Mouse (Mus musculus): Measurements from ENCODE around the gene Nhsl1. TPM values are rescaled to one million over a fixed set of nuclear protein-coding genes. Genes with fewer than 3 reads are reported as not detected.

The Nhsl1 gene
- total RNA-seq, 2 experiments from 2014 or later, result 6.6 to 7.5 TPM

GRCm38 (mm10) chr10:18391608-18392007 lies 72.8 kb downstream of the Nhsl1 start:
- intact Hi-C loops (cut with DNase I; ENCODE audit: low total_unique reads), result loop anchor here (2.0 kb wide), 1 partner anchor 137 kb away; no protein-coding TSS in a partner anchor
- peak; percentile 40 for DNase-seq

GRCm38 (mm10) chr10:18392268-18392667 lies 73.5 kb downstream of the Nhsl1 start:
- intact Hi-C loops (cut with DNase I; ENCODE audit: low total_unique reads), result no loop called here
- DNase-seq, result no peak

- no peak for DNase-seq
- intact Hi-C loops (cut with DNase I; ENCODE audit: low total_unique reads), result no loop called here
Measured at GRCm38 (mm10) chr10:18393740-18394139, 75.0 kb downstream of the Nhsl1 start.

GRCm38 (mm10) chr10:18394270-18394669 lies 75.5 kb downstream of the Nhsl1 start:
- intact Hi-C loops (cut with DNase I; ENCODE audit: low total_unique reads), result no loop called here
- DNase-seq, result no peak

- DNase-seq, result no peak
- intact Hi-C loops (cut with DNase I; ENCODE audit: low total_unique reads), result no loop called here
Measured at GRCm38 (mm10) chr10:18400089-18400644, 81.4 kb downstream of the Nhsl1 start.

- no peak for DNase-seq
- intact Hi-C loops (cut with DNase I; ENCODE audit: low total_unique reads), result no loop called here
Measured at GRCm38 (mm10) chr10:18400998-18401397, 82.2 kb downstream of the Nhsl1 start.

- intact Hi-C loops (cut with DNase I; ENCODE audit: low total_unique reads), result no loop called here
- DNase-seq, result no peak
Measured at GRCm38 (mm10) chr10:18403992-18404391, 85.2 kb downstream of the Nhsl1 start.

GRCm38 (mm10) chr10:18404679-18405078 lies 85.9 kb downstream of the Nhsl1 start:
- intact Hi-C loops (cut with DNase I; ENCODE audit: low total_unique reads), result no loop called here
- DNase-seq, result no peak

- intact Hi-C loops (cut with DNase I; ENCODE audit: low total_unique reads), result no loop called here
- peak; percentile 76 for DNase-seq
Measured at GRCm38 (mm10) chr10:18407062-18407830, 88.5 kb downstream of the Nhsl1 start.

GRCm38 (mm10) chr10:18408128-18408527 lies 89.3 kb downstream of the Nhsl1 start:
- DNase-seq, result no peak
- intact Hi-C loops (cut with DNase I; ENCODE audit: low total_unique reads), result no loop called here

- intact Hi-C loops (cut with DNase I; ENCODE audit: low total_unique reads), result no loop called here
- no peak for DNase-seq
Measured at GRCm38 (mm10) chr10:18408635-18409034, 89.8 kb downstream of the Nhsl1 start.

GRCm38 (mm10) chr10:18409068-18409467 lies 90.3 kb downstream of the Nhsl1 start:
- intact Hi-C loops (cut with DNase I; ENCODE audit: low total_unique reads), result no loop called here

GRCm38 (mm10) chr10:18411266-18411665 lies 92.5 kb downstream of the Nhsl1 start:
- intact Hi-C loops (cut with DNase I; ENCODE audit: low total_unique reads), result no loop called here

More at GRCm38 (mm10) chr10:18409068-18409467, 90.3 kb downstream of the Nhsl1 start:
- no peak for DNase-seq

GRCm38 (mm10) chr10:18415946-18416345 lies 97.2 kb downstream of the Nhsl1 start:
- no peak for DNase-seq
- intact Hi-C loops (cut with DNase I; ENCODE audit: low total_unique reads), result no loop called here

More at GRCm38 (mm10) chr10:18411266-18411665, 92.5 kb downstream of the Nhsl1 start:
- no peak for DNase-seq

GRCm38 (mm10) chr10:18418160-18418559 lies 99.4 kb downstream of the Nhsl1 start:
- no peak for DNase-seq
- intact Hi-C loops (cut with DNase I; ENCODE audit: low total_unique reads), result no loop called here

GRCm38 (mm10) chr10:18419508-18419907 lies 100.7 kb downstream of the Nhsl1 start:
- intact Hi-C loops (cut with DNase I; ENCODE audit: low total_unique reads), result no loop called here
- DNase-seq, result no peak

GRCm38 (mm10) chr10:18420259-18421000 lies 101.6 kb downstream of the Nhsl1 start:
- intact Hi-C loops (cut with DNase I; ENCODE audit: low total_unique reads), result no loop called here
- DNase-seq, result no peak

- intact Hi-C loops (cut with DNase I; ENCODE audit: low total_unique reads), result no loop called here
- no peak for DNase-seq
Measured at GRCm38 (mm10) chr10:18422968-18423367, 104.2 kb downstream of the Nhsl1 start.

- intact Hi-C loops (cut with DNase I; ENCODE audit: low total_unique reads), result no loop called here
- DNase-seq, result no peak
Measured at GRCm38 (mm10) chr10:18423557-18423956, 104.8 kb downstream of the Nhsl1 start.

GRCm38 (mm10) chr10:18427866-18428265 lies 109.1 kb downstream of the Nhsl1 start:
- intact Hi-C loops (cut with DNase I; ENCODE audit: low total_unique reads), result no loop called here
- DNase-seq, result peak; percentile 30
